Mouse (Mus musculus) kidney, embryonic 16.5 days (tissue): ENCODE results near the gene Fez1. TPM values are rescaled to one million over a fixed set of nuclear protein-coding genes. Genes with fewer than 3 reads are reported as not detected.

ENCODE experiments used
- ATAC-seq: fragments of 200-750 bp; cut with Nextera tagmentation; 2 replicates; pipeline ENCODE4 v1.8.0; 2017; ENCODE audit warnings: moderate TSS enrichment; ENCODE audit not compliant: low FRiP score, low TSS enrichment
- H3K27ac ChIP-seq: fragments of 300-500 bp; sonication (generic); 2 replicates; pipeline ENCODE4 v1.5.1; 2014; ENCODE audit warnings: low read length
- H3K27me3 ChIP-seq: fragments of 300-500 bp; sonication (generic); 2 replicates; pipeline ENCODE4 v1.6.1; 2014; ENCODE audit warnings: low read length, control low read depth, mixed read lengths; ENCODE audit not compliant: insufficient read depth
- H3K36me3 ChIP-seq: fragments of 300-500 bp; sonication (generic); 2 replicates; pipeline ENCODE4 v1.6.1; 2014; ENCODE audit warnings: low read length, control low read depth, mixed read lengths; ENCODE audit not compliant: insufficient read depth
- H3K4me1 ChIP-seq: fragments of 300-500 bp; sonication (generic); 2 replicates; pipeline ENCODE4 v1.6.1; 2014; ENCODE audit warnings: low read length, control low read depth, mixed read lengths; ENCODE audit not compliant: insufficient read depth
- H3K4me2 ChIP-seq: fragments of 300-500 bp; sonication (generic); replicated peaks from 2 replicates; pipeline ENCODE4 v1.6.1; 2014; ENCODE audit warnings: low read depth, low read length
- H3K4me3 ChIP-seq: fragments of 300-500 bp; sonication (generic); 2 replicates; pipeline ENCODE4 v1.5.1; 2014; ENCODE audit warnings: mild to moderate bottlenecking, low read length
- H3K9ac ChIP-seq: fragments of 300-500 bp; sonication (generic); replicated peaks from 2 replicates; pipeline ENCODE4 v1.6.1; 2014; ENCODE audit warnings: low read length
- H3K9me3 ChIP-seq: fragments of 300-500 bp; sonication (generic); 2 replicates; pipeline ENCODE4 v1.6.1; 2016; ENCODE audit warnings: low read length, control low read depth
- WGBS: fragments of 180-500 bp; shearing (Covaris S2); extraction: QIAGEN DNeasy Blood & Tissue Kit; methylation state at CpG from one replicate; pipeline ENCODE4 v1.1.7; 2014; 5-methylcytosine and 5-hydroxymethylcytosine counted together
- polyA plus RNA-seq: library from polyadenylated mRNA; unstranded; fragments of >200 nt; fragmentation: Nextera tagmentation; extraction: Ambion mirVana; gene quantifications from 2 replicates; pipeline ENCODE4 v1.2.1, GENCODE M21; 2015

Gene Fez1
- polyA plus RNA-seq, result 4.6 and 4.9 TPM in 2 replicates

GRCm38 (mm10) chr9:36821644-36822000, at the start of gene Fez1:
Fez1 (plus strand) TSS chr9:36821864.
- peaks cover 8% of the 10 kb centered on the region; the same call in 1 of the 2 replicates for H3K4me1 ChIP-seq
- 2% methylated on average over 8 of the region's 8 CpGs for WGBS
- no peaks in the 10 kb centered on the region for H3K9me3 ChIP-seq
- no peak within 1 kb of the TSS for H3K9ac ChIP-seq
- no peaks in the 10 kb centered on the region for H3K27me3 ChIP-seq
- no peak within 1 kb of the TSS for H3K4me3 ChIP-seq
- peak within 1 kb of the TSS; percentile 33; the same call in 1 of the 2 replicates for H3K4me2 ChIP-seq
- H3K27ac ChIP-seq, result no peak within 1 kb of the TSS
- H3K36me3 ChIP-seq, result no peaks in the 10 kb centered on the region
- peak; percentile 59; the same call in 1 of the 2 replicates for ATAC-seq

GRCm38 (mm10) chr9:36783921-36784320, 37.7 kb upstream of the Fez1 start:
- no peak overlapping the region for H3K4me2 ChIP-seq
- no peak for ATAC-seq
- H3K9ac ChIP-seq, result no peak overlapping the region
- no peak overlapping the region for H3K27ac ChIP-seq
- no peak overlapping the region for H3K4me3 ChIP-seq
- H3K27me3 ChIP-seq, result no peaks in the 10 kb centered on the region
- no peaks in the 10 kb centered on the region; the same call in 1 of the 2 replicates for H3K9me3 ChIP-seq
- WGBS, result 74% methylated on average over 2 of the region's 2 CpGs
- no peaks in the 10 kb centered on the region for H3K4me1 ChIP-seq
- peaks cover 72% of the 10 kb centered on the region for H3K36me3 ChIP-seq

- H3K27me3 ChIP-seq, result no peaks in the 10 kb centered on the region
- no peak overlapping the region for H3K27ac ChIP-seq
- no peak overlapping the region for H3K4me3 ChIP-seq
- 85% methylated on average over 3 of the region's 3 CpGs for WGBS
- peaks cover 9% of the 10 kb centered on the region for H3K4me1 ChIP-seq
- H3K9ac ChIP-seq, result no peak overlapping the region
- H3K4me2 ChIP-seq, result no peak overlapping the region
- H3K9me3 ChIP-seq, result no peaks in the 10 kb centered on the region; the same call in 1 of the 2 replicates
- ATAC-seq, result no peak
- peaks cover 44% of the 10 kb centered on the region for H3K36me3 ChIP-seq
Observed at GRCm38 (mm10) chr9:36792191-36792590, 29.5 kb upstream of the Fez1 start.

GRCm38 (mm10) chr9:36794487-36794886, 27.2 kb upstream of the Fez1 start:
- WGBS, result 82% methylated on average over 2 of the region's 2 CpGs
- H3K36me3 ChIP-seq, result peaks cover 25% of the 10 kb centered on the region

GRCm38 (mm10) chr9:36795556-36795955, 26.1 kb upstream of the Fez1 start:
- no peak overlapping the region for H3K4me3 ChIP-seq
- no peak overlapping the region for H3K9ac ChIP-seq
- peaks cover 17% of the 10 kb centered on the region for H3K36me3 ChIP-seq
- 55% methylated on average over 1 of the region's 1 CpGs for WGBS
- no peak for ATAC-seq
- H3K27ac ChIP-seq, result no peak overlapping the region
- H3K4me2 ChIP-seq, result no peak overlapping the region
- H3K9me3 ChIP-seq, result no peaks in the 10 kb centered on the region
- peaks cover 9% of the 10 kb centered on the region for H3K4me1 ChIP-seq
- no peaks in the 10 kb centered on the region for H3K27me3 ChIP-seq

More at GRCm38 (mm10) chr9:36794487-36794886, 27.2 kb upstream of the Fez1 start:
- ATAC-seq, result no peak
- no peak overlapping the region for H3K4me3 ChIP-seq
- H3K27ac ChIP-seq, result no peak overlapping the region
- H3K27me3 ChIP-seq, result no peaks in the 10 kb centered on the region
- H3K4me2 ChIP-seq, result no peak overlapping the region
- H3K9me3 ChIP-seq, result no peaks in the 10 kb centered on the region
- no peak overlapping the region for H3K9ac ChIP-seq
- H3K4me1 ChIP-seq, result peaks cover 9% of the 10 kb centered on the region

GRCm38 (mm10) chr9:36796224-36796623, 25.4 kb upstream of the Fez1 start:
- no peak overlapping the region for H3K27ac ChIP-seq
- H3K4me1 ChIP-seq, result peaks cover 9% of the 10 kb centered on the region
- peak overlapping the region; percentile 98 for H3K4me3 ChIP-seq
- peak overlapping the region; percentile 73 for H3K4me2 ChIP-seq
- no peaks in the 10 kb centered on the region for H3K9me3 ChIP-seq
- peak overlapping the region; percentile 98 for H3K9ac ChIP-seq
- 17% methylated on average over 5 of the region's 5 CpGs for WGBS
- no peak for ATAC-seq
- H3K36me3 ChIP-seq, result peaks cover 12% of the 10 kb centered on the region
- no peaks in the 10 kb centered on the region for H3K27me3 ChIP-seq

GRCm38 (mm10) chr9:36796781-36797555, 24.7 kb upstream of the Fez1 start, which contains the start of gene Ei24:
Ei24 (minus strand) TSS chr9:36797393.
- H3K4me3 ChIP-seq, result peak within 1 kb of the TSS; percentile 98
- H3K36me3 ChIP-seq, result peaks cover 9% of the 10 kb centered on the region
- H3K4me1 ChIP-seq, result peaks cover 9% of the 10 kb centered on the region
- peak within 1 kb of the TSS; percentile 73 for H3K4me2 ChIP-seq
- peak within 1 kb of the TSS; percentile 98 for H3K9ac ChIP-seq
- under 1% methylated on average over 62 of the region's 66 CpGs for WGBS
- H3K27ac ChIP-seq, result peak within 1 kb of the TSS; percentile 66
- ATAC-seq, result peak; percentile 99
- H3K9me3 ChIP-seq, result no peaks in the 10 kb centered on the region
- H3K27me3 ChIP-seq, result no peaks in the 10 kb centered on the region

GRCm38 (mm10) chr9:36801961-36802360, 19.7 kb upstream of the Fez1 start:
- WGBS, result 79% methylated on average over 2 of the region's 2 CpGs
- no peak for ATAC-seq
- no peak overlapping the region for H3K4me3 ChIP-seq

GRCm38 (mm10) chr9:36802951-36803350, 18.7 kb upstream of the Fez1 start:
- H3K27me3 ChIP-seq, result no peaks in the 10 kb centered on the region
- no peak overlapping the region for H3K4me3 ChIP-seq
- H3K9me3 ChIP-seq, result no peaks in the 10 kb centered on the region
- 91% methylated on average over 3 of the region's 3 CpGs for WGBS
- no peak overlapping the region for H3K9ac ChIP-seq
- H3K4me2 ChIP-seq, result no peak overlapping the region
- 0 out of 2 replicates have a peak, but pooled peaks cover 4% of the 10 kb centered on the region for H3K4me1 ChIP-seq
- no peaks in the 10 kb centered on the region for H3K36me3 ChIP-seq
- no peak for ATAC-seq
- no peak overlapping the region for H3K27ac ChIP-seq

More at GRCm38 (mm10) chr9:36801961-36802360, 19.7 kb upstream of the Fez1 start:
- H3K27ac ChIP-seq, result no peak overlapping the region
- H3K9me3 ChIP-seq, result no peaks in the 10 kb centered on the region
- H3K36me3 ChIP-seq, result no peaks in the 10 kb centered on the region
- H3K4me2 ChIP-seq, result no peak overlapping the region
- no peaks in the 10 kb centered on the region for H3K27me3 ChIP-seq
- H3K9ac ChIP-seq, result no peak overlapping the region
- H3K4me1 ChIP-seq, result 0 out of 2 replicates have a peak, but pooled peaks cover 4% of the 10 kb centered on the region

GRCm38 (mm10) chr9:36803386-36803785, 18.3 kb upstream of the Fez1 start:
- Histone ChIP-seq H3K4me1 (0 out of 2 replicates have a peak, but pooled peaks cover 4% of the 10 kb centered on the region), H3K27me3 (no peaks in the 10 kb centered on the region), H3K4me2 (no peak overlapping the region), H3K36me3 (no peaks in the 10 kb centered on the region), H3K9me3 (no peaks in the 10 kb centered on the region), H3K4me3 (no peak overlapping the region), H3K9ac (no peak overlapping the region), H3K27ac (no peak overlapping the region)
- ATAC-seq, result no peak
- 76% methylated on average over 6 of the region's 6 CpGs for WGBS
